Mouse (Mus musculus) right cerebral cortex, postnatal 10 days (tissue): ENCODE results near the gene Gm45716.

ENCODE experiments used
- DNase-seq, 2 experiments: peaks; one replicate each; pipeline ENCODE4 v3.0.0; 2021; ENCODE audit warnings: low spot score in 2 of 2

Gene Gm45716

GRCm38 (mm10) chr11:90187441-90187840 is at the start of gene Gm45716:
Gene Gm45716 (plus strand): TSS chr11:90187683.
- DNase-seq: no peak

DNA sequence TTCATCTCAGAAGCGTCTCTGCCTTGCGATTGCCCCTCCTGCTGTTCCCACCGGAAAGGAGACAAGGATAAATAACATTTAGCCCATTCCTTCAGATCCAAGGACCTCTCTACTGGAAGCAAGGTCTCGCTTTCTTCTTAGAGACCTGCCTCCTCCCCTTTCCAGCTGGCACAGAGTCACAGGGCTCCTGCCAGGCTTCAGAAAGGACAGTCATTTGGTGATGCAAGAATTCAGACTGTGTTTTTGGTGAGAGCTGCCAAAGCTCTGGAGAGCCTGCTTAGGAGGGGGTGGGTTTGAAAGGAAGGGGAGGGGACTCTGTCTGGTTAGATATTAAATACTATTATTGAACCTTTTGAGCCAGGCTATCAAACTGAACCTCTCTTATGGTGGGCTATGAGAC is 45.1 kb upstream of the Gm45716 start:
- DNase-seq: peak; percentile 82 to 84

DNA sequence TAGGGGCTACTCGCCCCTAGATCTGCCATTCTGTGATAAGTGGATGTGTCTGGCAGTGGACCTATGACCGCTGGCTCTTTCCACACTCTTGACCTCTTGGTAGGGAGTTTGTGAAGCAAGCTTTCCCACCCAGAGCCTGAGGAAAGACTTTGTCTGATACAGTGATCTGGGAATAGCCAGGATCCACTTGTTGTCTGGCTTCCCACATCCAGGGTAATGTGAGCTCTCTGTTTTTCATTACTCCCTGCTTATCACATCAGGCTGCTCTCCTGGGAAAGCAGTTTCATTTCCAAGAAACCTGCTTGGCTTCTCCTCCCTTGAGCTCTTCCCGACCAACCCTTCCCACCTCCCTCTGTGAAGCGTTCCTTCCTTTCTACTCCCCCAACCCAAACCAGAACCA is 44.5 kb upstream of the Gm45716 start:
- DNase-seq: no peak

DNA sequence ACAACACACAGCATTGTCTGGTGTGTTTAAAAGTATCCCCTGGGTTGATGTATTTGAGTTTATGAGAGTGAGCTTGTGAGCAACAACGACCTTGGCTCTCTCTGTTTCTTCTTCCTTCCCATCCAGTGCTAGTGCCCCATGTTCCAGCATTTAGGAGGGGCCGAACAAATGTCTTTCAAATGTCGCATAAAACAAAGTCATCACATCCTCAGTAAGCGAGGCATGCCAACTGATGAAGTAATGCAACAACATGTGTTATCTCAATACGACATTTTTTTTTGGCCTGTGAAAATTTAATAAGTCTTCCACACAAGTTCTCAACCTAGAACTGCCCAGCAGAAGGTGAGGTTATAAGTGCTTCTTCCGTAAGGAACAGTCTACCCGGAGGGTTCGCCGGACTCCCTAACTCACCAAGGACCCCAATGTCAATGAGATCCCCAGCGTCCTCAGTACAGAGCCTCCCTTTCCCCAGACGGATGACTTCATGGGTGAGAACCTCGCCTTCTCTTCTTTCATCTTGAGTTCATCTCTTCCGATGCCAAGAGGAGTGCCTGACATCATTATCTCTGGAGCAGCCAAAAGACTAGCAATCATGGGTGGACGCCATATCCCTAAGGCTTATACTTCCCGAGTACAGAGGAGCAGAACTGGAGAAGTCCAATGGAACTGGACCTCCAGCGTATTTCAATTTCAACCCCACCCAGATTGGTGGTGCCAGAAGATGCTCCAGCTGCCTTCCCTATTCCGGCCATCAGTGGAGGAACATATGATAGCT is 41.2 kb upstream of the Gm45716 start:
- DNase-seq: no peak

DNA sequence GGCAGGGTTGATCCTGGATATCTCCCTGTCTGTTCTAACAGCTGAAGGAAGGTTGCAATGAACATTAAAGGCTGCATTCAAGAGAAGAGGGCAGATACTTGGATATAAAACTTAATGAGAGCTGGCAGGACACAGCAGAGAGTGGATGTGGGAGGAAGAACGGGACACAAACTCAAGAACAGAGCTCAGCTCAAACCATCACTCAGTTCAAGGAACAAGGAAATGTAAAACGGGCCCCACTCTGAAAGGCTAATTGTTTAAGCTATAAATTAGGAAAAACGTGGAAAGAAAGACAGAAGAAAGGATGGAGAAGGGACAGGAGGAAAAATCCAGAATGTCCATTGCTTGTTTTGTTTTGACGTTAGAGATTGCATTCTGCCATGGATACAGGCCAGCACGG is 32.4 kb upstream of the Gm45716 start:
- DNase-seq: no peak

- no peak for DNase-seq
These were observed 32.0 kb upstream of the Gm45716 start for GRCm38 (mm10) chr11:90155466-90155865.

- peak in 1 of 2 experiments; percentile 49 for DNase-seq
These were observed 19.7 kb upstream of the Gm45716 start for GRCm38 (mm10) chr11:90167771-90168170.

GRCm38 (mm10) chr11:90168338-90169065 is 19.0 kb upstream of the Gm45716 start:
- DNase-seq: peak; percentile 63 to 64

- DNase-seq: peak in 1 of 2 experiments; percentile 31
These were observed 18.1 kb upstream of the Gm45716 start for GRCm38 (mm10) chr11:90169200-90170013.

GRCm38 (mm10) chr11:90170014-90170320 is 17.5 kb upstream of the Gm45716 start:
- peak; percentile 74 to 76 for DNase-seq

- no peak for DNase-seq
These were observed 15.2 kb upstream of the Gm45716 start for GRCm38 (mm10) chr11:90172331-90172730.

DNA sequence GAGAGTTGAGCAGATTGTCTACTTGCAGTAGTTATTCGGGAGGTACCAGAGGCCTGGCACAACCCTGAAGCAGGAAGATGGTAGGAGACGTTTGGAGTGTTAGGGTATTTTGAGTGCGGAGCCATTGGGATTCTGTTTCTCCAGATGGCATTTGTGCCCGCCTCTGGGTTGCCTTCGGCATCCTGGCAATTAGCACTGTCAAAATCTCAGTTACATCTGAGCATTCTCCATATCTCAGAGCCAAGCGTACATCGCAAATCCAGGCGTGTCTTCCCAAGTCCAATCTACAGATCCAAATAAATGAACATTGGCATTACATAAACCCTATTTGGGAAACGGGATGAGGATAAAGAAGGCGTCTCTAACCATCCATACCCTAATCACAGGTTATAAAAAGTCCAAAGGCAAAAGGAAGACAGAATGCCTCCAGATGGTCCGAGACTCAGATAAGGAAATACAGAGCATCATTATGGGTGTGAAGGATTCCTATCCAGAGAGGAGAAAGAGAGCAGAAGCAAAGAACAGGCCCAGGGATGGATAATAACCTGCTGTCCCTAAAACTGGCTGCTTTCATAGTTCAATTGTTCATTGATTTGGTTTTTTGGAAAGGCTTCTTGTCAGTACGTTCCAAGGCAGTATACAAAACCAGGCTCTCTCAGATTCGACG is 11.7 kb upstream of the Gm45716 start:
- peak; percentile 67 to 80 for DNase-seq

GRCm38 (mm10) chr11:90177389-90177788 is 10.1 kb upstream of the Gm45716 start:
- DNase-seq: no peak

DNA sequence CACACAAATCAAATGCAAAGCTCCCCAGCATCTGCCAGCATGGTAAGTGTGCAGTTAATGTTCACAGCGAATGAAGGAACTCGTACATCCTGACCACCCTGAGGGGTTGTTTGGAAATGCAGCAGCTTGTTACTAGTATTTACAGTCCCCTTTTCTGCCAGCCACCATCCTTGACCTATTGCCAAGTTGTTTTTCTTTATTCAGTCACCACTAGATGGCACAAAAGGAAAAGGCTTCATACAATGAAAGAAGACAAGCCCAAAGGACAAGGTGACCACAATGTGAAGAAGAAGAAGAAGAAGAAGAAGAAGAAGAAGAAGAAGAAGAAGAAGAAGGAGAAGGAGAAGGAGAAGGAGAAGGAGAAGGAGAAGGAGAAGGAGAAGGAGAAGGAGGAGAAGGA is 4.1 kb upstream of the Gm45716 start:
- DNase-seq: no peak

GRCm38 (mm10) chr11:90184756-90185155 is 2.7 kb upstream of the Gm45716 start:
- DNase-seq: no peak

DNA sequence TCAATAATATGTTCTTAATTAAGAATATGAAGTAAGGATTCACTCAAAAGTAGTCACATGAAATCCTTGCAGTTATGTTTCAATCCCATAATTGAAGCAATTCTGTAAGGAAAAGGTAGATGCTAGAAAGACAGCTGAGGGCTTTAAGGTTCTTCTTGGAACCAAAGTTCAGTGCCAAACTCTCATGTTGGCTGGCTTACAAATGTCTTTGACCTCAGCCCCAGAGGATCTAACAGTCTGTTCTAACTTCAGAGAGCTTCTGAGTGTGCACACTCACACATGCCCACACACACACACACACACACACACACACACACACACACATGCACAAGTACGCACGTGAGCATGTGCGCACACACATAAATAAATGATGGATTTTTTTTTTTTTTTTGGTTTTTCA is 2.7 kb downstream of the Gm45716 start:
- DNase-seq: no peak

DNA sequence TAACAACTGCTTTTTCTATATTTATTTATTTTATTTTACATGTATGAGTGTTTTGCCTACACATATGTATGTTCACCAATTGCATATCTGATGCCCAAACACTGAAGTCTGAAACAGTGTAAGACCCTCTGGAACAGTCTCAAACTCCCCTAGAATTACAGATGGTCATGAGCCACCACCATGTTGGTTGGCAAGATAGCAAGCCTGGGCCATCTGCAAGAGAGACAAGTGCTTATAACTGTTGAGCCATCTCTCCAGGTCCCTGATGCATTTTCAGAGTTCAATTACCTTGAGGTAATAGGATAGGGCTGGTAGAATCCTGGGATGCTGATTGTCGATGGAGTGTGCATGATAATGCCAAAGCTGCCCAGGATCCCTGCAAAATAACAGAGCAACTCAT is 7.5 kb downstream of the Gm45716 start:
- DNase-seq: no peak

DNA sequence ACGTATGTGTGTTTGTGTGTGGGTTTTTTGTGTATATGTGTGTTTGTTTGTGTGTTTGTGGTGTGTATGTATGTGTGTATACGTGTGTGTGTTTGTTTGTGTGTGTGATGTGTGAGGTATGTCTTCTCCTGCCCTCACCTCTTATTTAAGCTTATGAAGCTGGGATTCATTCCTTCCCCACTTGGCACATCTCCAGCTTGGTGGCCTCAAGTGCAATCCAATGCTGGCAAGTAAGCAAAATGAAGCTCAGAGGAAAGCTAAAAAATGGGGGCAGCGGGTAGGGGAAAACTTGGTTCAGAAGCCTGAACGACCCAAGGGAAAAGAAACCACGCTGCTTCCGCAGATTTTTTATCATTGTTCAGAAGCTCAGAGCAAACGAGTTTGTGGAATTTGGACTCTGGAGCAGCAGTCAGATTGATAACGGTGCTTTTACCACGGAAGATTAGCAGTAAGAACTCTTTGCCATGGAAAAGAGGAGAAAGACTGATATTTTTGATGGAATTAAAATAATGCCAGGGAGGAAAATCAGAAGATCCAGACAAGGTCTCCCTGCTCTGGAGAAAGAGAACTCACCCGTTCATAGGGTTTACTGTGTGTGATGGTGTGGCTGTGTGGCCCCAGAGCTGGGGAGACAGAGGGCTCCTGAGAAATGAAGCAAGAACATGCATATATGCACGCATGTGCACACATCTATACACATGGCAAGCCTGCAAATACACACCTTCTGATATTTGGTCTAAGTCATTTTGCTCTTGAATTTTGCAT is 8.5 kb downstream of the Gm45716 start:
- DNase-seq: peak in 1 of 2 experiments; percentile 31

- no peak for DNase-seq
These were observed 9.2 kb downstream of the Gm45716 start for GRCm38 (mm10) chr11:90196521-90197215.

GRCm38 (mm10) chr11:90198048-90198447 is 10.6 kb downstream of the Gm45716 start:
- peak in 1 of 2 experiments; percentile 30 for DNase-seq
